Mouse (Mus musculus): ENCODE results near the gene Rpl18. TPM values are rescaled to one million over a fixed set of nuclear protein-coding genes. Genes with fewer than 3 reads are reported as not detected.

The Rpl18 gene
- total and polyA plus RNA-seq, 2 experiments from 2014 or later = 479 to 1,310 TPM

- H3K4me3 ChIP-seq (ENCODE audit: low read depth, low read length) = peak overlapping the region; percentile 77
- H3K9me3 ChIP-seq (replicated peaks; ENCODE audit: control insufficient read depth, low read length) = no peaks in the 10 kb centered on the region
- 43% methylated on average over 13 of the region's 13 CpGs for WGBS
- no peak for TF ChIP-seq CTCF (IDR thresholded peaks at IDR 0.05; ENCODE audit: low read depth)
- TF ChIP-seq EP300 (IDR thresholded peaks at IDR 0.05; ENCODE audit: low read depth) = no peak
- H3K4me2 ChIP-seq (ENCODE audit: low read depth, low read length) = peak overlapping the region; percentile 96
- no peaks in the 10 kb centered on the region for H3K27me3 ChIP-seq (ENCODE audit: control insufficient read depth, insufficient read depth, low read length)
- peaks cover 22% of the 10 kb centered on the region for H3K4me1 ChIP-seq (ENCODE audit: control insufficient read depth, insufficient read depth)
- ATAC-seq (ENCODE audit: insufficient read depth, low read depth) (no peak), DNase-seq (ENCODE audit: low spot score) (no peak)
- H3K27ac ChIP-seq (ENCODE audit: low read depth) = peak overlapping the region; percentile 98
- H3K9ac ChIP-seq (replicated peaks; ENCODE audit: low read depth, low read length) = peak overlapping the region; percentile 32
- H3K36me3 ChIP-seq (replicated peaks; ENCODE audit: control insufficient read depth, insufficient read depth, low read length) = peaks cover 39% of the 10 kb centered on the region
Observed at GRCm38 (mm10) chr7:45708221-45708761, 7.0 kb upstream of the Rpl18 start.

- Histone ChIP-seq H3K36me3 (replicated peaks; ENCODE audit: control insufficient read depth, insufficient read depth, low read length) (peaks cover 42% of the 10 kb centered on the region), H3K27me3 (ENCODE audit: control insufficient read depth, insufficient read depth, low read length) (no peaks in the 10 kb centered on the region), H3K4me3 (ENCODE audit: low read depth, low read length) (no peak overlapping the region), H3K9ac (replicated peaks; ENCODE audit: low read depth, low read length) (no peak overlapping the region), H3K27ac (ENCODE audit: low read depth) (no peak overlapping the region; the same call in 1 of the 2 replicates), H3K4me2 (ENCODE audit: low read depth, low read length) (no peak overlapping the region), H3K9me3 (replicated peaks; ENCODE audit: control insufficient read depth, low read length) (no peaks in the 10 kb centered on the region), H3K4me1 (ENCODE audit: control insufficient read depth, insufficient read depth) (peaks cover 19% of the 10 kb centered on the region)
- 42% methylated on average over 6 of the region's 6 CpGs for WGBS
- DNase-seq (ENCODE audit: low spot score) (no peak), ATAC-seq (ENCODE audit: insufficient read depth, low read depth) (no peak)
- TF ChIP-seq CTCF (IDR thresholded peaks at IDR 0.05; ENCODE audit: low read depth) (no peak), EP300 (IDR thresholded peaks at IDR 0.05; ENCODE audit: low read depth) (no peak)
Observed at GRCm38 (mm10) chr7:45709036-45709435, 6.2 kb upstream of the Rpl18 start.

DNA sequence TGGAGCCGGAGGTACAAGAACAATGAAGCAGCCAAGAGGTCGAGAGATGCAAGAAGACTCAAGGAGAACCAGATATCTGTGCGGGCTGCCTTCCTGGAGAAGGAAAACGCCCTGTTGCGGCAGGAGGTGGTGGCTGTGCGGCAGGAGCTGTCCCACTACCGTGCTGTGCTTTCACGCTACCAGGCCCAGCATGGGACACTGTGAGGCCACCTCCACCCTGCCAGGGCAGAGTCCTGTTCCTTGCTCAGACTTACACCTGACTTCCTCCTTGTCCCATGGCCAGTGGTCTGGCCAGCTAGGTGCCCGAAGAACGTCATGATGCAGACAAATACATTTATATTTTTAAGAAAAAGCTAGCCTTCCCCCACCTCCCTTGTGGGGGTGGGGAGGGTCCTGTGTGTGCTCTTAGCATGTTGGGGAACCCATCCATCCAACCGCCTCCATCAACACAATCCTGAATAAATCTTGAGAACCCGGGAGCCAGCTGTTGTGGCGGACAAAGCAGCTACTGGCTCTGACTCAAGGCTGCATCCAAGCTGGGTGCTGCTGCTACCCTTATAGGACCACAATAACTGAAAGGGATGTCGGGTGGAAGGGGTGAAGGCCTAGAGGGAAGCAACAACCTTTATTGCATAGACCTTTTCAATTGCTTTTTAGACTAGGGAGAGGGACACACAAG is 5.4 kb upstream of the Rpl18 start:
- no peaks in the 10 kb centered on the region for H3K27me3 ChIP-seq (ENCODE audit: control insufficient read depth, insufficient read depth, low read length)
- H3K27ac ChIP-seq (ENCODE audit: low read depth) = no peak overlapping the region
- TF ChIP-seq CTCF (IDR thresholded peaks at IDR 0.05; ENCODE audit: low read depth) (no peak), EP300 (IDR thresholded peaks at IDR 0.05; ENCODE audit: low read depth) (no peak)
- H3K9ac ChIP-seq (replicated peaks; ENCODE audit: low read depth, low read length) = no peak overlapping the region
- DNase-seq (ENCODE audit: low spot score) = no peak
- no peak overlapping the region for H3K4me3 ChIP-seq (ENCODE audit: low read depth, low read length)
- H3K9me3 ChIP-seq (replicated peaks; ENCODE audit: control insufficient read depth, low read length) = no peaks in the 10 kb centered on the region
- 60% methylated on average over 14 of the region's 14 CpGs for WGBS
- peaks cover 24% of the 10 kb centered on the region for H3K4me1 ChIP-seq (ENCODE audit: control insufficient read depth, insufficient read depth)
- H3K36me3 ChIP-seq (replicated peaks; ENCODE audit: control insufficient read depth, insufficient read depth, low read length) = peaks cover 42% of the 10 kb centered on the region
- ATAC-seq (ENCODE audit: insufficient read depth, low read depth) = no peak
- no peak overlapping the region for H3K4me2 ChIP-seq (ENCODE audit: low read depth, low read length)

DNA sequence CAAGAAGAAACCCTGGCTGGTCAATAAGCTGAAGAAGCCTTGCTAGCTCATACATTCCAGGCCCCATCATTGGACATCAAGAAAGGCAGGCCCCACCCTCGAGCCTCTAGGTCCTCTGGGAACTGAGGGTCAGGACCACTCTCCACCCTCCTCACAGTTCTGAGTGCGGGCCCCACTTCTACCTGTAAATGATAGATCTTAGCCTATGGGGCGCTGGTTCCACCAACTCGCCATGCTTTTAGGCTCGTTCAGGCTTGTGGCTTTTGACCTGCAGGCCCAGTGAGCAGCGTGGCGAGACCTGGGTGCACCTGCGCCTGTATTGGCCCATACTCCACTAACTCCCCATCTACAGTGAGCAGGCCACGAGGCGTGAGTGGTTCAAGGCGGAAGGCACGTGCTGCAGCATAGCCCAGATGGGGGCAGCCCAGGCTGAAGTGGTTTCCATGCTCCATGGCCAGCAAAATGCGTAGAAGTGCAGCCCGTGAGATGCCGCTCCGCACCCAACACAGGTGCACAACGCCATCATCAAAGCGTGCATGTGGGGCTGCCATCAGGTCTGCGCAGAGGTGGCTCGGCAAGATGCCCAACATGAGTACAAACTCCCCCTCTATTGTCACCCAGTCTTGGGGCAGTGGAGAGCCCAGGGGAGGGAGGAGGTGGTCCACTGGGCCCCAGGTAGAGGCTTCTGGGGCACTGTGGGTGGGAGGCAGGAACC is 4.6 kb upstream of the Rpl18 start:
- H3K9ac ChIP-seq (replicated peaks; ENCODE audit: low read depth, low read length) = no peak overlapping the region
- TF ChIP-seq CTCF (IDR thresholded peaks at IDR 0.05; ENCODE audit: low read depth) (no peak), EP300 (IDR thresholded peaks at IDR 0.05; ENCODE audit: low read depth) (no peak)
- WGBS = 88% methylated on average over 20 of the region's 20 CpGs
- H3K4me1 ChIP-seq (ENCODE audit: control insufficient read depth, insufficient read depth) = peaks cover 28% of the 10 kb centered on the region
- DNase-seq (ENCODE audit: low spot score) (no peak), ATAC-seq (ENCODE audit: insufficient read depth, low read depth) (no peak)
- no peak overlapping the region for H3K4me2 ChIP-seq (ENCODE audit: low read depth, low read length)
- H3K9me3 ChIP-seq (replicated peaks; ENCODE audit: control insufficient read depth, low read length) = no peaks in the 10 kb centered on the region
- no peak overlapping the region for H3K27ac ChIP-seq (ENCODE audit: low read depth)
- H3K4me3 ChIP-seq (ENCODE audit: low read depth, low read length) = no peak overlapping the region
- H3K27me3 ChIP-seq (ENCODE audit: control insufficient read depth, insufficient read depth, low read length) = no peaks in the 10 kb centered on the region
- peaks cover 42% of the 10 kb centered on the region for H3K36me3 ChIP-seq (replicated peaks; ENCODE audit: control insufficient read depth, insufficient read depth, low read length)

DNA sequence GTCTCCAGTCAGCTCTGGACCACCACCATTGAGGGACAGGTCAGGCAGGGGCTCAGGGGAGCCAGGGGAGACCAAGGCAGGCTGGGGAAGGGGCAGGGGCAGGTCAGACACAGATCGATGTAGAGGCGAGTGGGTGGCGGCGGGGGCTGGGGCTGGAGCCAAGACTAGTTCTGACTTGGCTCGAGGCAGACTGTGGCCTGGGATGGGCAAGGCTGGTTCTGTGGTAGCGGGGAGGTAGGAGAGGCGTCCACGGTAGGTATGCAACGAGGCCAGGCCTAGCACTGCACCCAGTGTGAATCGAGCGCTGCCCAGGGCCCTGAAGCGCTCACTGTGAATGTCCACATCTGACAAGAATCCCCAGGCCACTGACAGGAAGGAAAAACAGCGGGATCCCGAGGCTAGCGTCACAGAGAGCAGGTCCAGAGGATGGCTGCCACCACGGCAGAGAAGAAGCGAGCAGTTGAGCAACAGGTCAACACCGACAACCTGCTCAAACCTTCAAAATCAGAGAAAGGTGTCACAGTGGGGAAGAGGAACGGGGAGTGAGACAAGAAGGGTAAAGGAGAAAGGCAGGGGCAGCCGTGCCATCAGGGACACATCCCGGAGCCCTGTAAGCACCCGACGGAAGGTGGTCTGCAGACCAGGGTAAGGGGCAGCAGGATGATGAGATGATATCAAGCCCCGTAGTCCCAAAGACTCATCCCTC is 3.8 kb upstream of the Rpl18 start:
- Histone ChIP-seq H3K4me2 (ENCODE audit: low read depth, low read length) (no peak overlapping the region), H3K36me3 (replicated peaks; ENCODE audit: control insufficient read depth, insufficient read depth, low read length) (peaks cover 42% of the 10 kb centered on the region), H3K4me1 (ENCODE audit: control insufficient read depth, insufficient read depth) (peaks cover 36% of the 10 kb centered on the region), H3K9ac (replicated peaks; ENCODE audit: low read depth, low read length) (no peak overlapping the region), H3K27me3 (ENCODE audit: control insufficient read depth, insufficient read depth, low read length) (no peaks in the 10 kb centered on the region), H3K27ac (ENCODE audit: low read depth) (no peak overlapping the region), H3K9me3 (replicated peaks; ENCODE audit: control insufficient read depth, low read length) (no peaks in the 10 kb centered on the region), H3K4me3 (ENCODE audit: low read depth, low read length) (no peak overlapping the region)
- no peak for DNase-seq (ENCODE audit: low spot score)
- WGBS = 86% methylated on average over 24 of the region's 24 CpGs
- no peak for ATAC-seq (ENCODE audit: insufficient read depth, low read depth)
- TF ChIP-seq CTCF (IDR thresholded peaks at IDR 0.05; ENCODE audit: low read depth) (no peak), EP300 (IDR thresholded peaks at IDR 0.05; ENCODE audit: low read depth) (no peak)
